Mouse (Mus musculus) embryonic fibroblast, embryonic 13.5 days (primary cell): ENCODE results near the gene Dgke.

Experiments used
- CTCF ChIP-seq: IDR thresholded peaks from 2 replicates; pipeline ENCODE4 v1.5.1; 2011; ENCODE audit warnings: mild to moderate bottlenecking, control low read depth, low read length, moderate library complexity, borderline replicate concordance; ENCODE audit not compliant: insufficient read depth
- POLR2A ChIP-seq: IDR thresholded peaks from 2 replicates; pipeline ENCODE4 v1.6.1; 2011; ENCODE audit warnings: low read depth, mild to moderate bottlenecking, control low read depth, low read length, moderate library complexity

DNA sequence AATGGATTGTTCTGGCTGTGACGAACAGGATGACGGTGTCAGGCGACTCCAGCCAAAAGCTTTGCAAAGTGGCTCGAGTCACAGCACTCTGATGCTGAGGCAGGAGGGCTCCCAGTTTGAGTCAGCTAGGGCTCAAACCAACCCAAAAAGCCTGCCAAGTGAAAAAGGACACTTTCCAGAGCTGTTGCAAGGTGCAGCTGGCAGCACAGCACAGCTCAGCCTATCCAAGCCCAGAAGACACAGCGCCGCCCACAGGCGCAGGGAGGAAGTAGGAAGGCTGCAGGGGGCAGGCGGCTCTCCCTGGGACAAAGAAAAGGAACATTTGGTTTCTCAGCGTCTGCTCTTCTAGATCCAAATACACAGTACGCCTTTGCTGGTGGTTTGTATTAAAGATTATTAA lies 80.0 kb downstream of the Dgke start:
- TF ChIP-seq CTCF (no peak), POLR2A (no peak)
